Mouse (Mus musculus) CH12.LX (cell line): ENCODE results near the gene Kirrel3. TPM values are rescaled to one million over a fixed set of nuclear protein-coding genes. Genes with fewer than 3 reads are reported as not detected.

Source experiments
- DNase-seq: peaks from one replicate; pipeline ENCODE4 v3.0.0-alpha.2; 2013; ENCODE audit errors: extremely low read depth
- H3K27ac ChIP-seq: 2 replicates; pipeline ENCODE4 v1.5.1; 2012; ENCODE audit warnings: low read depth, mild to moderate bottlenecking, control low read depth, moderate library complexity; ENCODE audit not compliant: insufficient read depth
- H3K27me3 ChIP-seq: replicated peaks from 2 replicates; pipeline ENCODE3; 2012; ENCODE audit warnings: inconsistent platforms
- H3K36me3 ChIP-seq, 2 experiments: replicated peaks in 1 of 2; 2 replicates each; pipeline versions ENCODE3 to v1.6.1; 2012; ENCODE audit warnings: inconsistent platforms in 1 of 2, low read length in 1 of 2, mild to moderate bottlenecking in 1 of 2, mixed read lengths in 1 of 2, moderate library complexity in 1 of 2; ENCODE audit not compliant: control insufficient read depth in 1 of 2, insufficient read depth in 1 of 2
- H3K4me1 ChIP-seq, 2 experiments: 2 replicates each; pipeline ENCODE4 v1.6.1; 2012; ENCODE audit warnings: inconsistent platforms in 1 of 2, moderate library complexity in 1 of 2; ENCODE audit not compliant: insufficient read depth in 2 of 2, control insufficient read depth in 1 of 2
- H3K4me2 ChIP-seq: 2 replicates; pipeline ENCODE4 v1.6.1; 2012; ENCODE audit warnings: low read depth, mild to moderate bottlenecking, control low read depth; ENCODE audit not compliant: poor library complexity, insufficient read depth, severe bottlenecking
- H3K4me3 ChIP-seq, 3 experiments: fragments of 150-350 bp in 1 of 3; sonication (generic) in 1 of 3; replicated peaks in 1 of 3; 2 replicates each; pipeline versions ENCODE3 to v1.5.1; 2011 to 2012; ENCODE audit warnings: low read depth in 2 of 3, low read length in 2 of 3, mild to moderate bottlenecking in 2 of 3, moderate library complexity in 2 of 3, control low read depth in 1 of 3, improper control_type of control experiment in 1 of 3, inconsistent platforms in 1 of 3, mixed read lengths in 1 of 3; ENCODE audit not compliant: poor library complexity in 1 of 3
- H3K79me2 ChIP-seq: replicated peaks from 2 replicates; pipeline ENCODE4 v1.6.1; 2012; ENCODE audit warnings: mild to moderate bottlenecking, moderate library complexity; ENCODE audit not compliant: control insufficient read depth, poor library complexity, insufficient read depth, severe bottlenecking; ENCODE audit errors: extremely low read depth
- H3K9ac ChIP-seq: 2 replicates; pipeline ENCODE4 v1.6.1; 2012; ENCODE audit warnings: low read depth, mild to moderate bottlenecking, control low read depth, moderate library complexity; ENCODE audit not compliant: insufficient read depth
- H3K9me3 ChIP-seq: replicated peaks from 2 replicates; pipeline ENCODE3; 2012; ENCODE audit warnings: low read length, inconsistent platforms, mixed read lengths
- CHD1 ChIP-seq: IDR thresholded peaks from 2 replicates; pipeline ENCODE4 v1.6.1; 2012; ENCODE audit warnings: low read depth, low read length, improper control_type of control experiment, inconsistent platforms
- CTCF ChIP-seq, 2 experiments: IDR thresholded peaks in 1 of 2; conservative IDR thresholded peaks in 1 of 2; 2 replicates each; pipeline ENCODE4 v1.5.1; 2011 to 2012; ENCODE audit warnings: low read depth in 2 of 2, low read length in 2 of 2, improper control_type of control experiment in 1 of 2, inconsistent platforms in 1 of 2, mild to moderate bottlenecking in 1 of 2, moderate library complexity in 1 of 2
- E2F4 ChIP-seq: IDR thresholded peaks from 2 replicates; pipeline ENCODE4 v1.6.1; 2011; ENCODE audit warnings: low read depth, low read length, improper control_type of control experiment; ENCODE audit not compliant: insufficient replicate concordance
- EP300 ChIP-seq: IDR thresholded peaks from 2 replicates; pipeline ENCODE4 v1.6.1; 2011; ENCODE audit warnings: low read length, improper control_type of control experiment
- ETS1 ChIP-seq: conservative IDR thresholded peaks from 2 replicates; pipeline ENCODE4 v1.6.1; 2012; ENCODE audit warnings: low read depth, mild to moderate bottlenecking, inconsistent platforms, low read length, improper control_type of control experiment, moderate library complexity
- HCFC1 ChIP-seq: IDR thresholded peaks from 2 replicates; pipeline ENCODE4 v1.6.1; 2012; ENCODE audit warnings: low read depth, mild to moderate bottlenecking, inconsistent platforms, low read length, improper control_type of control experiment
- IRF4 ChIP-seq: IDR thresholded peaks from 2 replicates; pipeline ENCODE4 v1.6.1; 2014; ENCODE audit warnings: low read depth, mild to moderate bottlenecking, inconsistent platforms, low read length, improper control_type of control experiment
- JUN ChIP-seq: IDR thresholded peaks from 2 replicates; pipeline ENCODE4 v1.6.1; 2011; ENCODE audit warnings: low read depth, mild to moderate bottlenecking, low read length, improper control_type of control experiment, moderate library complexity; ENCODE audit not compliant: insufficient read depth
- MAFK ChIP-seq: IDR thresholded peaks from 2 replicates; pipeline ENCODE4 v1.6.1; 2011; ENCODE audit warnings: low read length, improper control_type of control experiment; ENCODE audit not compliant: insufficient replicate concordance
- MAZ ChIP-seq: IDR thresholded peaks from 2 replicates; pipeline ENCODE4 v1.6.1; 2012; ENCODE audit warnings: low read depth, mild to moderate bottlenecking, inconsistent platforms, low read length, improper control_type of control experiment, moderate library complexity
- MXI1 ChIP-seq: IDR thresholded peaks from 2 replicates; pipeline ENCODE4 v1.6.1; 2011; ENCODE audit warnings: mild to moderate bottlenecking, low read depth, low read length, improper control_type of control experiment
- POLR2AphosphoS2 ChIP-seq: IDR thresholded peaks from 2 replicates; pipeline ENCODE4 v1.6.1; 2011; ENCODE audit warnings: low read depth, low read length, improper control_type of control experiment
- RAD21 ChIP-seq: IDR thresholded peaks from 2 replicates; pipeline ENCODE4 v1.6.1; 2011; ENCODE audit warnings: low read depth, mild to moderate bottlenecking, low read length, improper control_type of control experiment, moderate library complexity
- SIN3A ChIP-seq: IDR thresholded peaks from 2 replicates; pipeline ENCODE4 v1.6.1; 2012; ENCODE audit warnings: low read length, improper control_type of control experiment, inconsistent platforms
- SMC3 ChIP-seq: IDR thresholded peaks from 2 replicates; pipeline ENCODE4 v1.6.1; 2011; ENCODE audit warnings: low read depth, low read length, improper control_type of control experiment
- UBTF ChIP-seq: IDR thresholded peaks from 2 replicates; pipeline ENCODE4 v1.6.1; 2012; ENCODE audit warnings: low read depth, mild to moderate bottlenecking, inconsistent platforms, low read length, improper control_type of control experiment, moderate library complexity
- USF1 ChIP-seq: IDR thresholded peaks from 2 replicates; pipeline ENCODE4 v1.6.1; 2014; ENCODE audit warnings: low read depth, mild to moderate bottlenecking, inconsistent platforms, low read length, improper control_type of control experiment
- USF2 ChIP-seq: conservative IDR thresholded peaks from 2 replicates; pipeline ENCODE4 v1.6.1; 2011; ENCODE audit warnings: low read depth, low read length, improper control_type of control experiment
- ZMIZ1 ChIP-seq: IDR thresholded peaks from 2 replicates; pipeline ENCODE4 v1.6.1; 2012; ENCODE audit warnings: low read depth, mild to moderate bottlenecking, inconsistent platforms, low read length, improper control_type of control experiment
- ZNF384 ChIP-seq: IDR thresholded peaks from 2 replicates; pipeline ENCODE4 v1.6.1; 2012; ENCODE audit warnings: low read depth, low read length, improper control_type of control experiment, inconsistent platforms
- dilution Hi-C: fragments of 300-500 bp; cut with MboI; formaldehyde crosslinking; loops from 2 replicates; pipeline ENCODE4 v1.14.3; 2020; ENCODE audit warnings: low sequenced_read_pairs; ENCODE audit not compliant: extremely low pct_unique_long_range_greater_than_20kb, extremely low pct_ligation_motif_present
- in situ Hi-C: fragments of 300-500 bp; cut with MboI; formaldehyde crosslinking; loops from 3 replicates; pipeline ENCODE4 v1.14.3; 2019; ENCODE audit warnings: low sequenced_read_pairs, low pct_ligation_motif_present, low pct_unique_long_range_greater_than_20kb, mixed read lengths
- polyA plus RNA-seq: library from polyadenylated mRNA; unstranded; fragments of >175 nt; gene quantifications from 2 replicates; pipeline ENCODE4 v1.2.1, GENCODE M21; 2012; ENCODE audit warnings: low read depth; ENCODE audit not compliant: insufficient read length
- total RNA-seq, 2 experiments: library from RNA; depleted of rRNA; stranded (reverse); fragments of 300-350 nt in 1 of 2; fragments of >200 nt in 1 of 2; gene quantifications; 2 replicates each; pipeline ENCODE4 v1.2.3; 2012 to 2014

The Kirrel3 gene
- total and polyA plus RNA-seq, 3 experiments: not detected

- Histone ChIP-seq H3K4me1 (no peaks in the 10 kb centered on the region), H3K4me2 (no peak overlapping the region), H3K9ac (no peak overlapping the region), H3K36me3 (no peaks in the 10 kb centered on the region), H3K79me2 (no peaks in the 10 kb centered on the region), H3K4me3 (no peak overlapping the region), H3K9me3 (peaks cover 2% of the 10 kb centered on the region)
- dilution Hi-C loops: no loop called here
- no peak for DNase-seq
- TF ChIP-seq E2F4 (no peak), SIN3A (no peak), HCFC1 (no peak), CHD1 (no peak), ZMIZ1 (no peak), ETS1 (no peak), CTCF (conservative IDR thresholded peaks at IDR 0.05 in 1 of 2, IDR thresholded peaks at IDR 0.05 in 1 of 2; ENCODE audit: low read depth in 2 of 2, low read length in 2 of 2) (no peak), IRF4 (no peak), MXI1 (no peak), USF2 (no peak), UBTF (no peak), POLR2AphosphoS2 (no peak), SMC3 (no peak), ZNF384 (no peak), MAZ (no peak)
- TF ChIP-seq, all 38 proteins: peak for 0
- Histone ChIP-seq H3K27ac (no peak overlapping the region), H3K27me3 (peaks cover 4% of the 10 kb centered on the region)
- in situ Hi-C loops: no loop called here
Observed at GRCm38 (mm10) chr9:34644392-34644791, 158.7 kb downstream of the Kirrel3 start.

GRCm38 (mm10) chr9:34646831-34647230 is 161.1 kb downstream of the Kirrel3 start:
- Histone ChIP-seq H3K9me3 (no peaks in the 10 kb centered on the region), H3K4me3 (no peak overlapping the region), H3K4me2 (no peak overlapping the region), H3K4me1 (no peaks in the 10 kb centered on the region), H3K79me2 (no peaks in the 10 kb centered on the region), H3K27me3 (peaks cover 14% of the 10 kb centered on the region), H3K36me3 (no peaks in the 10 kb centered on the region), H3K9ac (no peak overlapping the region), H3K27ac (no peak overlapping the region)
- DNase-seq: no peak
- dilution Hi-C loops: no loop called here
- in situ Hi-C loops: no loop called here
- TF ChIP-seq JUN (no peak), ZNF384 (no peak), MAFK (no peak), EP300 (no peak), USF2 (no peak), ZMIZ1 (no peak), USF1 (no peak), RAD21 (no peak)
- TF ChIP-seq, all 38 proteins: peak for 0
